In genomic region chr4:76461336-76461735, GRCm38 (mm10) we compare ENCODE assay signal across 22 mouse cellular contexts.
DNase-seq lines count a peak whose midpoint lies in the region; ATAC-seq lines count a peak whose summit lies in the region.
"Had no signal": no experiment of that assay in that cellular context is flagged by ENCODE, and none has a peak within 500 bp of the region (broad histone marks: within the 10 kb centered on the region; RNA-seq: fewer than 3 reads in every experiment).

No protein-coding gene starts in this region.

- peaks cover 31% of the 10 kb centered on the region for H3K4me1 ChIP-seq in heart, embryonic 12.5 days (replicated peaks)
- peaks cover 3 to 45% of the 10 kb centered on the region in 2 experiments; a peak in 3 of 4 replicates for H3K4me1 ChIP-seq in heart, embryonic 14.5 days (ENCODE audit: control insufficient read depth in 2 of 2, insufficient read depth in 2 of 2, low read length in 2 of 2)
- H3K4me1 ChIP-seq in forebrain, embryonic 14.5 days (ENCODE audit: control insufficient read depth, insufficient read depth, low read length) = no peaks in the 10 kb centered on the region
- H3K4me1 ChIP-seq: forebrain, embryonic 12.5 days; hindbrain, embryonic 12.5 days; midbrain, embryonic 13.5 days; neural tube, embryonic 12.5 days had no signal

- H3K4me3 ChIP-seq in heart, embryonic 12.5 days = no peak overlapping the region
- no peak overlapping the region for H3K4me3 ChIP-seq in heart, embryonic 14.5 days (ENCODE audit: control insufficient read depth in 1 of 2, insufficient read depth in 1 of 2, low read depth in 1 of 2, low read length in 2 of 2)
- no peak overlapping the region for H3K4me3 ChIP-seq in forebrain, embryonic 14.5 days (ENCODE audit: low read depth, low read length)
- H3K4me3 ChIP-seq: forebrain, embryonic 12.5 days; hindbrain, embryonic 12.5 days; midbrain, embryonic 13.5 days; neural tube, embryonic 12.5 days had no signal

- 15% methylated on average over 5 of the region's 5 CpGs for WGBS in heart, embryonic 12.5 days
- WGBS in heart, embryonic 14.5 days = 11% methylated on average over 5 of the region's 5 CpGs
- WGBS in forebrain, embryonic 14.5 days = 77% methylated on average over 5 of the region's 5 CpGs

- H3K9ac ChIP-seq in heart, embryonic 12.5 days = no peak overlapping the region
- 0 out of 2 replicates have a peak overlapping the region, but pooled peaks have one; percentile 9 for H3K9ac ChIP-seq in heart, embryonic 14.5 days (ENCODE audit: low read length)
- H3K9ac ChIP-seq in forebrain, embryonic 14.5 days (ENCODE audit: low read length) = no peak overlapping the region
- H3K9ac ChIP-seq: forebrain, embryonic 12.5 days; hindbrain, embryonic 12.5 days; midbrain, embryonic 13.5 days; neural tube, embryonic 12.5 days had no signal

- intact Hi-C loops in heart, postnatal 14 days (cut with DNase I) = no loop called here

- no peaks in the 10 kb centered on the region for H3K36me3 ChIP-seq in heart, embryonic 12.5 days
- H3K36me3 ChIP-seq in heart, embryonic 14.5 days (ENCODE audit: control insufficient read depth, insufficient read depth, low read length) = no peaks in the 10 kb centered on the region
- H3K36me3 ChIP-seq in forebrain, embryonic 14.5 days (ENCODE audit: control insufficient read depth, insufficient read depth, low read length) = no peaks in the 10 kb centered on the region
- H3K36me3 ChIP-seq: forebrain, embryonic 12.5 days; hindbrain, embryonic 12.5 days; midbrain, embryonic 13.5 days; neural tube, embryonic 12.5 days had no signal

- peak; percentile 75; the same call in 1 of the 2 replicates for ATAC-seq in heart, embryonic 12.5 days (ENCODE audit: insufficient number of reproducible peaks, low FRiP score)
- peak; percentile 66 for ATAC-seq in heart, embryonic 14.5 days (ENCODE audit: insufficient number of reproducible peaks, insufficient read depth, low FRiP score, low read depth)
- no peak for ATAC-seq in granulocyte monocyte progenitor cell, adult 5-6 weeks (replicated peaks; ENCODE audit: poor library complexity, severe bottlenecking)
- ATAC-seq in forebrain, embryonic 14.5 days = no peak
- ATAC-seq: CD4-positive, CD25-positive, alpha-beta regulatory T cell, adult 4 months; inflammation-experienced regulatory T-cells, adult 6 months; midbrain, embryonic 13.5 days had no signal

- H3K27me3 ChIP-seq in heart, embryonic 12.5 days (replicated peaks) = no peaks in the 10 kb centered on the region
- no peaks in the 10 kb centered on the region for H3K27me3 ChIP-seq in heart, embryonic 14.5 days (ENCODE audit: control insufficient read depth, insufficient read depth, low read length)
- no peaks in the 10 kb centered on the region for H3K27me3 ChIP-seq in forebrain, embryonic 14.5 days (replicated peaks; ENCODE audit: control insufficient read depth, insufficient read depth, low read length)
- H3K27me3 ChIP-seq: forebrain, embryonic 12.5 days; hindbrain, embryonic 12.5 days; midbrain, embryonic 13.5 days; neural tube, embryonic 12.5 days had no signal

- peak; percentile 44 for DNase-seq in adrenal gland, adult 2 months
- no peak for DNase-seq in adrenal gland, postnatal 4 days (ENCODE audit: low spot score in 2 of 2)
- no peak for DNase-seq in heart, postnatal 14 days
- DNase-seq in forebrain, embryonic 14.5 days (ENCODE audit: low spot score) = no peak
- no peak for DNase-seq in B cell, adult 2 months
- DNase-seq: cerebellum, adult 11-12 months; embryo, embryonic 11 days; gastrocnemius, postnatal 36 days; kidney, postnatal 36 days; left cerebral cortex, postnatal 4 days; liver; lung, adult 18-20 months; lung, postnatal 14 days had no signal

- H3K27ac ChIP-seq in heart, embryonic 12.5 days (ENCODE audit: poor library complexity, severe bottlenecking) = peak overlapping the region; percentile 45
- H3K27ac ChIP-seq in heart, embryonic 14.5 days (replicated peaks in 1 of 2; ENCODE audit: control insufficient read depth in 1 of 2, insufficient read depth in 1 of 2, low read depth in 2 of 2, low read length in 2 of 2) = peak overlapping the region; percentile 23 to 50
- H3K27ac ChIP-seq in forebrain, embryonic 14.5 days (ENCODE audit: low read depth, low read length) = no peak overlapping the region
- H3K27ac ChIP-seq: forebrain, embryonic 12.5 days; hindbrain, embryonic 12.5 days; midbrain, embryonic 13.5 days; neural tube, embryonic 12.5 days had no signal

- H3K4me2 ChIP-seq in heart, embryonic 12.5 days = peak overlapping the region; percentile 32; the same call in 1 of the 2 replicates
- H3K4me2 ChIP-seq in heart, embryonic 14.5 days (ENCODE audit: low read length) = peak overlapping the region; percentile 40
- H3K4me2 ChIP-seq in forebrain, embryonic 14.5 days (ENCODE audit: low read length) = no peak overlapping the region
- H3K4me2 ChIP-seq: forebrain, embryonic 12.5 days; hindbrain, embryonic 12.5 days; midbrain, embryonic 13.5 days; neural tube, embryonic 12.5 days had no signal

- no peaks in the 10 kb centered on the region for H3K9me3 ChIP-seq in heart, embryonic 12.5 days (replicated peaks)
- H3K9me3 ChIP-seq in heart, embryonic 14.5 days (ENCODE audit: control insufficient read depth, low read length) = no peaks in the 10 kb centered on the region
- no peaks in the 10 kb centered on the region for H3K9me3 ChIP-seq in forebrain, embryonic 14.5 days (replicated peaks; ENCODE audit: control insufficient read depth, low read length)
- H3K9me3 ChIP-seq: forebrain, embryonic 12.5 days; hindbrain, embryonic 12.5 days; midbrain, embryonic 13.5 days; neural tube, embryonic 12.5 days had no signal

Comparison
In these comparisons a context has a peak if more than half of its experiments do, and no peak if none do; other contexts are left out.
1. ATAC-seq: peak in heart, embryonic 12.5 days (single experiment) and heart, embryonic 14.5 days (single experiment); none in granulocyte monocyte progenitor cell, adult 5-6 weeks (single experiment) and forebrain, embryonic 14.5 days (single experiment).